ENCODE assay signal across 8 mouse cellular contexts in genomic region chr16:43979328-43980109, GRCm38 (mm10). TPM values are rescaled to one million over a fixed set of nuclear protein-coding genes. Genes with fewer than 3 reads are reported as not detected.
DNase-seq lines count a peak whose midpoint lies in the region; ATAC-seq and TF ChIP-seq lines count a peak whose summit lies in the region.

Gene Zdhhc23, minus strand, starts transcription at chr16:43979791.

- DNase-seq in layer of hippocampus, adult 8-10 months (ENCODE audit: low spot score in 2 of 2) = no peak
- DNase-seq in layer of hippocampus, adult 11-12 months (ENCODE audit: low spot score) = no peak
- peak; percentile 42 to 62 for DNase-seq in cerebellum, postnatal 10 days
- peak; percentile 28 for DNase-seq in kidney, postnatal 0 days (ENCODE audit: low spot score)
- peak; percentile 61 for DNase-seq in liver, postnatal 0 days
- peak; percentile 77 for DNase-seq in thymus, postnatal 14 days

- H3K27me3 ChIP-seq in heart, embryonic 14.5 days (ENCODE audit: control insufficient read depth, insufficient read depth, low read length) = no peaks in the 10 kb centered on the region; the same call in 1 of the 2 replicates
- no peaks in the 10 kb centered on the region for H3K27me3 ChIP-seq in kidney, postnatal 0 days (ENCODE audit: insufficient read depth, low read length)
- no peaks in the 10 kb centered on the region for H3K27me3 ChIP-seq in liver, postnatal 0 days (ENCODE audit: insufficient read depth, low read length)

- H3K9me3 ChIP-seq in heart, embryonic 14.5 days (ENCODE audit: control insufficient read depth, low read length) = no peaks in the 10 kb centered on the region
- no peaks in the 10 kb centered on the region for H3K9me3 ChIP-seq in kidney, postnatal 0 days (replicated peaks; ENCODE audit: low read length)
- H3K9me3 ChIP-seq in liver, postnatal 0 days (ENCODE audit: low read length) = no peaks in the 10 kb centered on the region

- H3K4me3 ChIP-seq in heart, embryonic 14.5 days (ENCODE audit: control insufficient read depth in 1 of 2, insufficient read depth in 1 of 2, low read depth in 1 of 2, low read length in 2 of 2) = peak within 1 kb of the TSS; percentile 66 to 67
- H3K4me3 ChIP-seq in kidney, postnatal 0 days (replicated peaks; ENCODE audit: low read depth, low read length) = peak within 1 kb of the TSS; percentile 77
- peak within 1 kb of the TSS; percentile 62 for H3K4me3 ChIP-seq in liver, postnatal 0 days (ENCODE audit: low read depth, low read length)

- no peak for TF ChIP-seq CTCF in kidney, postnatal 0 days (IDR thresholded peaks at IDR 0.05; ENCODE audit: low read depth)
- no peak for TF ChIP-seq CTCF in liver, postnatal 0 days (IDR thresholded peaks at IDR 0.05; ENCODE audit: low read depth)

- no peaks in the 10 kb centered on the region for H3K36me3 ChIP-seq in heart, embryonic 14.5 days (ENCODE audit: control insufficient read depth, insufficient read depth, low read length)
- no peaks in the 10 kb centered on the region for H3K36me3 ChIP-seq in kidney, postnatal 0 days (ENCODE audit: insufficient read depth, low read length)
- H3K36me3 ChIP-seq in liver, postnatal 0 days (replicated peaks; ENCODE audit: insufficient read depth, low read length) = no peaks in the 10 kb centered on the region

- peak within 1 kb of the TSS; percentile 96 for H3K4me2 ChIP-seq in heart, embryonic 14.5 days (ENCODE audit: low read length)
- peak within 1 kb of the TSS; percentile 99 for H3K4me2 ChIP-seq in kidney, postnatal 0 days (ENCODE audit: low read length)
- peak within 1 kb of the TSS; percentile 95 for H3K4me2 ChIP-seq in liver, postnatal 0 days (ENCODE audit: low read depth, low read length)

- H3K27ac ChIP-seq in heart, embryonic 14.5 days (replicated peaks in 1 of 2; ENCODE audit: control insufficient read depth in 1 of 2, insufficient read depth in 1 of 2, low read depth in 2 of 2, low read length in 2 of 2) = no peak within 1 kb of the TSS
- no peak within 1 kb of the TSS for H3K27ac ChIP-seq in kidney, postnatal 0 days
- no peak within 1 kb of the TSS for H3K27ac ChIP-seq in liver, postnatal 0 days (ENCODE audit: low read depth)

- TF ChIP-seq EP300 in liver, postnatal 0 days (IDR thresholded peaks at IDR 0.05; ENCODE audit: low read depth) = no peak

- peak within 1 kb of the TSS; percentile 78 for H3K9ac ChIP-seq in heart, embryonic 14.5 days (ENCODE audit: low read length)
- H3K9ac ChIP-seq in kidney, postnatal 0 days (ENCODE audit: low read depth, low read length) = peak within 1 kb of the TSS; percentile 60
- H3K9ac ChIP-seq in liver, postnatal 0 days (replicated peaks) = peak within 1 kb of the TSS; percentile 56

- H3K4me1 ChIP-seq in heart, embryonic 14.5 days (ENCODE audit: control insufficient read depth in 2 of 2, insufficient read depth in 2 of 2, low read length in 2 of 2) = 0 out of 4 replicates have a peak, but pooled peaks cover 0 to 4% of the 10 kb centered on the region in 2 experiments
- H3K4me1 ChIP-seq in kidney, postnatal 0 days (replicated peaks; ENCODE audit: insufficient read depth, low read length) = 0 out of 2 replicates have a peak, but pooled peaks cover 4% of the 10 kb centered on the region
- peaks cover 4% of the 10 kb centered on the region for H3K4me1 ChIP-seq in liver, postnatal 0 days (ENCODE audit: insufficient read depth)

- WGBS in heart, embryonic 14.5 days = under 1% methylated on average over 77 of the region's 103 CpGs
- WGBS in kidney, postnatal 0 days = under 1% methylated on average over 62 of the region's 103 CpGs
- WGBS in liver, postnatal 0 days (ENCODE audit: insufficient replicate concordance) = under 1% methylated on average over 44 of the region's 103 CpGs

- peak; percentile 35; the same call in 1 of the 2 replicates for ATAC-seq in heart, embryonic 14.5 days (ENCODE audit: insufficient number of reproducible peaks, insufficient read depth, low FRiP score, low read depth)
- peak; percentile 91 for ATAC-seq in kidney, postnatal 0 days (replicated peaks; ENCODE audit: low FRiP score, low read depth)
- peak; percentile 89 for ATAC-seq in liver, postnatal 0 days
- ATAC-seq in neutrophil, adult 5-6 weeks (ENCODE audit: extremely low read depth, insufficient number of reproducible peaks, low FRiP score, poor library complexity, severe bottlenecking) = peak; percentile 24; the same call in 1 of the 2 replicates

RNA-seq across cellular contexts. Expression of gene Zdhhc23, which starts in this region (rescaled TPM):
- total RNA-seq in layer of hippocampus, adult 8-10 months (2022) = 10 to 100 TPM; 43.1 to 51.1 (median 48.6) TPM
- 1.3 and 1.6 TPM in 2 replicates for polyA plus RNA-seq in heart, embryonic 14.5 days (2014; fragmentation: Nextera tagmentation; extraction: Ambion mirVana)
- 2.0 and 2.3 TPM in 2 replicates for polyA plus RNA-seq in kidney, postnatal 0 days (2015; fragmentation: Nextera tagmentation; extraction: Ambion mirVana)
- 0.20 and 0.40 TPM in 2 replicates for polyA plus RNA-seq in liver, postnatal 0 days (2015; fragmentation: Nextera tagmentation; extraction: Ambion mirVana)
- 5.1 and 5.2 TPM in 2 replicates for total RNA-seq in neutrophil, adult 5-6 weeks (2017)

Comparison
In these comparisons a context has a peak if more than half of its experiments do, and no peak if none do; other contexts are left out.
1. Peak in DNase-seq, ATAC-seq, H3K4me3 ChIP-seq, H3K9ac ChIP-seq and H3K4me2 ChIP-seq in liver, postnatal 0 days; RNA of the gene not detected or under 1 TPM.
2. DNase-seq: peak in cerebellum, postnatal 10 days (2 of 2), kidney, postnatal 0 days (single experiment) and thymus, postnatal 14 days (single experiment); none in layer of hippocampus, adult 8-10 months (0 of 2) and layer of hippocampus, adult 11-12 months (single experiment).
3. ATAC-seq: peak in every context shown above with its lines; median percentile 91 in kidney, postnatal 0 days; 89 in liver, postnatal 0 days; 35 in heart, embryonic 14.5 days; 24 in neutrophil, adult 5-6 weeks.
4. Peak in every context shown above with its lines, with median percentiles within 50 percentile points of each other: H3K4me2 ChIP-seq, H3K4me3 ChIP-seq and H3K9ac ChIP-seq.